In genomic region chr11:75713949-75714348, GRCm38 (mm10) we compare ENCODE assay signal across 10 mouse cellular contexts. TPM values are rescaled to one million over a fixed set of nuclear protein-coding genes. Genes with fewer than 3 reads are reported as not detected.
DNase-seq lines count a peak whose midpoint lies in the region; ATAC-seq and TF ChIP-seq lines count a peak whose summit lies in the region.
"Had no signal": no experiment of that assay in that cellular context is flagged by ENCODE, and none has a peak within 500 bp of the region (broad histone marks: within the 10 kb centered on the region; RNA-seq: fewer than 3 reads in every experiment).

No protein-coding gene starts in this region.

- no peak overlapping the region for H3K4me2 ChIP-seq in liver, embryonic 11.5 days

- no peaks in the 10 kb centered on the region for H3K36me3 ChIP-seq in liver, adult 2 months (ENCODE audit: control insufficient read depth, insufficient read depth, low read length)
- H3K36me3 ChIP-seq in liver, embryonic 11.5 days (ENCODE audit: control insufficient read depth, insufficient read depth, low read length), result no peaks in the 10 kb centered on the region

- no peak overlapping the region for H3K27ac ChIP-seq in liver, adult 2 months (replicated peaks; ENCODE audit: insufficient read depth, low read depth, low read length)
- no peak overlapping the region for H3K27ac ChIP-seq in liver, embryonic 11.5 days (ENCODE audit: low read depth, low read length)

- peak; percentile 22 for DNase-seq in cerebellum, adult 9-10 months
- DNase-seq in liver, adult 2 months (ENCODE audit: extremely low read depth, low read depth, low spot score), result peak; percentile 38
- no peak for DNase-seq in liver, embryonic 11.5 days (ENCODE audit: low spot score)
- DNase-seq in adipocyte (ENCODE audit: low spot score), result peak; percentile 31
- peak; percentile 76 for DNase-seq in lung, postnatal 36 days
- no peak for DNase-seq in left cerebral cortex, postnatal 25 days (ENCODE audit: low spot score in 2 of 2)
- no peak for DNase-seq in layer of hippocampus, adult 11-12 months (ENCODE audit: low spot score)
- DNase-seq: cerebellum, adult 11-12 months; gastrocnemius, postnatal 25 days had no signal

- H3K4me3 ChIP-seq in liver, adult 2 months (ENCODE audit: insufficient read depth, low read depth, low read length), result no peak overlapping the region
- H3K4me3 ChIP-seq in liver, embryonic 11.5 days (ENCODE audit: low read depth, low read length), result no peak overlapping the region

- TF ChIP-seq POLR2A in liver, adult 2 months (IDR thresholded peaks at IDR 0.05; ENCODE audit: extremely low read depth, insufficient read depth, low read length), result no peak

- WGBS in liver, adult 2 months, result 100% methylated on average over 1 of the region's 1 CpGs
- WGBS in liver, embryonic 11.5 days, result 87% methylated on average over 1 of the region's 1 CpGs

- intact Hi-C loops in left cerebral cortex, postnatal 25 days (cut with DNase I), result no loop called here

- ATAC-seq in cerebellum, adult (ENCODE audit: insufficient number of reproducible peaks, low FRiP score, low TSS enrichment), result no peak
- no peak for ATAC-seq in liver, embryonic 11.5 days (replicated peaks; ENCODE audit: low FRiP score)

- H3K9ac ChIP-seq in liver, adult 2 months (ENCODE audit: low read depth, low read length), result no peak overlapping the region
- no peak overlapping the region for H3K9ac ChIP-seq in liver, embryonic 11.5 days (ENCODE audit: low read depth, low read length)

- no peaks in the 10 kb centered on the region for H3K9me3 ChIP-seq in liver, embryonic 11.5 days (ENCODE audit: control insufficient read depth, low read length)

- H3K27me3 ChIP-seq in liver, adult 2 months (ENCODE audit: control insufficient read depth, insufficient read depth, low read length), result no peaks in the 10 kb centered on the region
- H3K27me3 ChIP-seq in liver, embryonic 11.5 days (replicated peaks; ENCODE audit: control insufficient read depth, insufficient read depth, low read length), result no peaks in the 10 kb centered on the region

- H3K79me2 ChIP-seq in liver, adult 2 months (ENCODE audit: control insufficient read depth, insufficient read depth, low read length), result no peaks in the 10 kb centered on the region

- peak; percentile 42 for TF ChIP-seq CTCF in liver, adult 2 months (IDR thresholded peaks at IDR 0.05; ENCODE audit: low read depth, low read length)

- no peaks in the 10 kb centered on the region for H3K4me1 ChIP-seq in liver, adult 2 months (ENCODE audit: control insufficient read depth, insufficient read depth, low read length)
- H3K4me1 ChIP-seq in liver, embryonic 11.5 days (replicated peaks; ENCODE audit: control insufficient read depth, insufficient read depth, low read length), result no peaks in the 10 kb centered on the region

RNA-seq across cellular contexts. Expression of gene Ywhae, which starts 18.7 kb away (rescaled TPM):
- total RNA-seq in liver, adult 2 months (2014; rRNA removed), result 74.6 and 87.7 TPM in 2 replicates
- polyA plus RNA-seq in liver, adult 2 months (2012; rRNA removed), result 90.7 and 96.7 TPM in 2 replicates
- 710 and 755 TPM in 2 replicates for polyA plus RNA-seq in liver, embryonic 11.5 days (2014; fragmentation: Nextera tagmentation; extraction: Ambion mirVana)
- 1,000 to 10,000 TPM in 1 of 2 experiments, 100 to 1,000 TPM in 1; 981 to 1,083 TPM for total RNA-seq in left cerebral cortex, postnatal 25 days (2021)

RNA-seq across cellular contexts. Expression of gene Crk, which starts 34.9 kb away (rescaled TPM):
- 50.5 and 51.1 TPM in 2 replicates for total RNA-seq in liver, adult 2 months (2014; rRNA removed)
- 47.7 and 57.5 TPM in 2 replicates for polyA plus RNA-seq in liver, adult 2 months (2012; rRNA removed)
- polyA plus RNA-seq in liver, embryonic 11.5 days (2014; fragmentation: Nextera tagmentation; extraction: Ambion mirVana), result 70.4 and 71.1 TPM in 2 replicates
- 100 to 1,000 TPM; 125 to 137 TPM for total RNA-seq in left cerebral cortex, postnatal 25 days (2021)

Comparison
In these comparisons a context has a peak if more than half of its experiments do, and no peak if none do; other contexts are left out.
1. DNase-seq: peak in cerebellum, adult 9-10 months (single experiment), liver, adult 2 months (single experiment), adipocyte (single experiment) and lung, postnatal 36 days (single experiment); none in liver, embryonic 11.5 days (single experiment), left cerebral cortex, postnatal 25 days (0 of 2) and layer of hippocampus, adult 11-12 months (single experiment).
2. RNA of gene Ywhae, which starts 18.7 kb away (total RNA-seq): 981 to 1,083 TPM in left cerebral cortex, postnatal 25 days; 74.6 to 87.7 TPM in liver, adult 2 months; every median in the first group is over 10 times any median in the second.